Mouse (Mus musculus) left cerebral cortex, postnatal 25 days (tissue): ENCODE data around the gene Spsb3. TPM values are rescaled to one million over a fixed set of nuclear protein-coding genes. Genes with fewer than 3 reads are reported as not detected.

Experiments used
- DNase-seq, 2 experiments: peaks; one replicate each; pipeline ENCODE4 v3.0.0; 2022; ENCODE audit warnings: low spot score in 2 of 2, mixed read lengths in 1 of 2
- intact Hi-C: fragments of 180-260 bp; cut with DNase I; formaldehyde crosslinking; loops from one replicate; pipeline ENCODE4 v1.15.1; 2025
- total RNA-seq, 2 experiments: library from RNA; stranded (reverse); gene quantifications; 2 replicates each; pipeline ENCODE4 v1.2.3; 2021

The Spsb3 gene
- total RNA-seq, 2 experiments from 2014 or later = 57.9 to 58.0 TPM

DNA sequence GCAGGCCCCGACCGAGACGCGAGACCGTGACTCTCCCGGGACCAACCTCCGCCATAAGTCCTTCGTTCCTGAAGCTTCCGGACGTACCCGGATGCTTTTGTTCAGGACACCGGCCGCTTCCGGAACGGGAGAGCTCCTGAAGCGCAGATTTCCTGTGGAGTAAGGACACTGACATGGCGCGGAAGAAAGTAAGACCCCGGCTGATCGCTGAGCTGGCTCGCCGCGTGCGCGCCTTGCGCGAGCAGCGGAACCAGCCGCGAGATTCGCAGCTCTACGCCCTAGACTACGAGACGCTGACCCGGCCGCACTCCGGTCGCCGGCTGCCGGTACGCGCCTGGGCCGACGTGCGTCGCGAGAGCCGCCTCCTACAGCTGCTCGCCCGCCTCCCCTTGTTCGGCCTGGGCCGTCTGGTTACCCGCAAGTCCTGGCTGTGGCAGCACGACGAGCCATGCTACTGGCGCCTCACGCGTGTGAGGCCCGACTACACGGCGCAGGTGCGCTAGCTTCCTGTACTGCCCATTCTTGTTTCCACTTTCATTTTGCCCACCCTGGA, 8.6 kb downstream of the Spsb3 start, which contains the start of the genes Eme2 and Mrps34:
TSS of gene Eme2 (minus strand) at position 93 of the 553 bp plus-strand sequence.
TSS of gene Mrps34 (plus strand) at position 122 of the 553 bp plus-strand sequence.
- peak; percentile 88 to 92 for DNase-seq
- intact Hi-C loops = no loop called here

DNA sequence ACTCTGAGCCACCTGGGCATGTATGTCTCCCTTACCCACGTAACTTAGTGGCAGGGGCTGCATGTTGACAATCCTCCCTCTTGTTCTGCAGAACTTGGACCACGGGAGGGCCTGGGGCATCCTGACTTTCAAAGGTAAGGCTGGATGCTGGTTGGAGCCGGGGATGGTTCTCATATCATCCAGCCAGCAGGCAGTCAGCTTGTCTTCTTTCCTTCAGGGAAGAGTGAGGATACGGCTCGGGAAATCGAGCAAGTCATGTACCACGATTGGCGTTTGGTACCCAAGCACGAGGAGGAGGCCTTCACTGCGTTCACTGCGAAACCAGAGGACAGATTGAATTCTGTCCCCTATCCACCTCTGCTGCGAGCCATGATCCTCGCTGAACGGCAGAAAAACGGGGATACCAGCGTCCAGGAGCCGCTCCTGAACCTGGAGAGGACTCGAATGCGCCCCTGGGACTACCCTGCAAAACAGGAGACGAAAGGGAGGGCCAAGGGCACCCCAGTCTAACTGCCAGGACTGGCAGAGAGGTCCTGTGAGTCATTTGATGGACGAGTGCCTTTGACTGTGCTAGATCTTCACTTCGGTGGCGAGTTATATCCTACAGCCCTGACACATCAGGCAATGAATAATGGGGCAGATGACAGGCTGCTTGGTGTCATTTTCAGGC, 9.3 kb downstream of the Spsb3 start:
- intact Hi-C loops = no loop called here
- no peak for DNase-seq

DNA sequence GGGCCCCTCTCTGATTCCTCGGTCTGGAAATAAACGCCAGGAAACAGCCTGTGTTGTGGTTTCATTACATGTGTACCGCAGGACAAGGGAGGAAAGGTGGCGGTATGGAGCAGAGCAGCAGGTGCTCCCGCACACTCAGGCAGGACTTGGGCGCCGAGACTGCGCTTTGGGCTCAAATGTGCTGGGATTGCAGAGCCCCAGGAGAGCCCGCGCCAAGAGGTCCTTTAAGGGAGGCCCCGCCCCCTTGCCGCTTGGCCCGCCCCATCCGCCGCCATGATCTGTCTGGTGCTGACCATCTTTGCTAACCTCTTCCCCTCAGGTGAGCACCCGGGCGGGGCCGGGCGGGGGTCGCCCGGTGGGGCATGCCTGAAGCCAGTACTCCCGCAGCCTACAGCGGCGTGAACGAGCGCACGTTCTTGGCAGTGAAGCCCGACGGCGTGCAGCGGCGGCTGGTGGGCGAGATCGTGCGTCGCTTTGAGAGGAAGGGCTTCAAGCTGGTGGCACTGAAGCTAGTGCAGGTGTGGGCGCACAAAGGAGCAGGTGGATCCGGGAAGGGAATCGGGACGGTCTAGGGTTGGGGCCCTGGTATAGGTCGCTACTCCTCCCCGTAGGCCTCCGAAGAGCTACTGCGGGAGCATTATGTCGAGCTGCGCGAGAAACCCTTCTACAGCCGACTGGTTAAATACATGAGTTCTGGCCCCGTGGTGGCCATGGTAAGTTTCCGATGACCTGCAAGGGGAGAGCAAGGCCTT, 10.0 kb downstream of the Spsb3 start, which contains the start of gene Nme3:
TSS of gene Nme3 (plus strand) at position 260 of the 752 bp plus-strand sequence.
- DNase-seq = peak; percentile 80 to 81
- intact Hi-C loops = no loop called here

DNA sequence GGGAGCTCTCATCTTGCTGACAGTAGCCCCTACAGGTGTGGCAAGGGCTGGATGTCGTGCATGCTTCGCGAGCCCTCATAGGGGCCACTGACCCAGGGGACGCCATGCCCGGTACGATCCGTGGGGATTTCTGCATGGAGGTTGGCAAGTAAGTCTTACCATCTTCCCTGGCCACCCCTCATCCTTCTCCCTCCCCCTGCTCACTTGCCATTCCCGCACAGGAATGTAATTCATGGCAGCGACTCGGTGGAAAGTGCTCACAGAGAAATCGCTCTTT, 10.5 kb downstream of the Spsb3 start:
- intact Hi-C loops = no loop called here
- no peak for DNase-seq

DNA sequence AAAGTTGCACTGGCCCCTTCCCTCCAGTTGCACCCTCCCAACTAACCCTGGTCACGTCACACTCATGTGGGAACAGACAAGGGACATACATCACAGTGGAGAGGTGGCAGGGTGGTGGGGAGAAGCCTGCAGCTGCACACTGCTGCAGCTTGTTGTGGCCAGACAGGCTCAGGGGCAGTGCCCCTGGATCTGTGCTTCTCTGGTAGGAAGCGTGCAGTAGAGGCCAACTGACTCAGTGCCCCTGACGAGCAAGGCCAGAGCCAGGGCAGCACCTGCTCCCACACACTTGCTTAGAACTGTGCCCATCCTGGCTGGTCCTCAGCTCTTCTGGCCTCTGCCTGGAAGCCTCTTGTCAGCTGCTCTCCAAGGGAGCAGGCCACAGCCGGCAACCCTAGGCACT, 11.2 kb downstream of the Spsb3 start:
- DNase-seq = no peak
- intact Hi-C loops = no loop called here

DNA sequence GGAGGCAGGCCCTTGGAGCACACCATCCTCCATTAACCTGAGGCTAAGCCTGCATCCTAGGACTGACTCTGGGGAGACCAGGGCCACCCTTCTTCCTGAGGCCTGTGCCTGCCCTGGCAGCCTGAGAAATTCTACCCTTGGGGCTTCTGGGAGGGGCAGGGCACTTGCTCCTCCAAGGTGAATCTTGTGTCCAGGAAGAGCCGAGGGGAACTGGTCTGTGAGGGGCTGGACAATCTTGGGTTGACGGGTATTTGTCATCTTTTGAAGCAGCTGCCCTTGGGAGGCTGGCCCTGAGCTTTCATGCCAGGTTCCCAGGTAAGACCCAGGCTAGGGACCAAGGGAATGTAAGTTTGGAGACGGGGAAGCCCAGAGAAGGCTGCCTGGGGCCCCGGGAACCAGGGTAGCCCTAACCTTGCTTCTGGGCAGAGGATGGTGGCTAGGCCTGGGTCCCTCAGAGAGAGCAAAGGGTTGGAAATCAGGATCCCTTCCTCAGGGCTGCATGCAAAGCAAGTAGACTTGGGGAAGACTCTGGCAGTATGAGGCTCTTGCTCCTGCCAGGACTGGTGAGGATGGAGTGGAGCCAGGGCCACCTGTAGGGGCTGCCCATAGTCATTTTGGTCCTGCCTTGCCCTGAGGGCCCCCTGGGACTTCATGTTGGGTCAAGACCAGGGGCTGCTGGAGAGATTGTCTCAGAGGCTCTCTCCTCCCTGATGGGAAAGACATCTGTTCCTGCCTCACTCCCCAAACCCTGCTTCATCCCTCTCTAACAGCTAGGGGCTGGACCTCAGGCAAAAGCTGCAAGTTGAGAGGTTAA, 11.8 kb downstream of the Spsb3 start:
- no peak for DNase-seq
- intact Hi-C loops = no loop called here

DNA sequence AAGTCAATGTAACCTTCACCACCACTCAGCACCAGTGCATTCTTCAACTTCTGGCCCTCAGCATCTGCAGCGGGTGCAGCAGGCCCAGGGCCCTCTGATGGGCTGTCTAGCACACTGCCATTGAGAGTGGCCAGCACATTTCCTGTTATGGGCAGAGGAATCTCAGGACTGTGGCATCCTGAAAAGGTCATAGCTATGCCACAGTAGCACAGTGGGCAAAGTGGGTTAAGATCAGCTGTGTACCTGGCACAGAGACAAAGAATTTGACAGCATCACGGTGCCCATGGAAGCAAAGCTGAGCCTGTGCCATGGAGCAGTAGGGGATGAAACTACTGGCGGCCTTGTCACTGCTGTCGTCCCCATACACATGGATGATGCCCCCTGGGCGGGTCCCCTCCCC, 12.7 kb downstream of the Spsb3 start:
- no peak for DNase-seq
- intact Hi-C loops = no loop called here

DNA sequence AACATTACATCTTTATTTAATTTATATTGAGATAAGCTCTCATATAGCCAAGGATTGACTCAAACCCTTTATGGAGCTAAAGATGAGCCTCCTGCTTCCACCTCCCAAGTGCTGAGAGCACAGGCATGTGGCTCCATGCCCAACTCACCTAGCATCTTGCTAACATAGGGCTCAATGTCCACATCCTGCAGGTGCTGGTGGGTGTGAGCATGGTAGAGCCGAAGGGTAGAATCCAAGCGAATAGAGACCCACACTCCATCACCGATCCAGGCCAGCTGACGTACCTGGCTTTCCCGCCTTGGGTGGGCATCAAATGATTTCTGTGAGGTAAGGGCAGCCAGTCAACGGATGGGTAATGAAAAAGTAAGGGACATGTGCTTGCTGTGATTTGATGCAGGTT, 13.6 kb downstream of the Spsb3 start:
- intact Hi-C loops = no loop called here

DNA sequence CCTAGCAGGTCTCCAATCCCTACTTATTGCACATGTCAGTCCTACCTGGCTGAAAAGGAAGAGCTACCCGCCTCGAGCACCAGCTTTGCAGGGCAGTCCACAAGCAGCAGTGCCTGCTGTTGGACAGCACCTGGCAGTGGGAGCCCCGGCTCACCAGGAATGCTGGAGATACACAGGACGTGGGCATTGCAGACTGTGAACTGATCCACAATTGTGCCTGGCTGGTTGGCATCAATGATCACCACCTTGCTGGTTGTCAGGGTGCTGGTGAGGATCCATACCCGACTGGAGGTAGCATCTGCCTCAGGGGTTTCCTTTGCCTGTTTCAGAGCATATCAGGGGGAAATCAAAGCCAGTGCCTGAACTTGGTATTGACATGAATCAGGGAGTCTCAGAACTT, 15.7 kb downstream of the Spsb3 start:
- no peak for DNase-seq
- intact Hi-C loops = no loop called here

More for the DNA sequence above, 13.6 kb downstream of the Spsb3 start:
- DNase-seq = no peak

DNA sequence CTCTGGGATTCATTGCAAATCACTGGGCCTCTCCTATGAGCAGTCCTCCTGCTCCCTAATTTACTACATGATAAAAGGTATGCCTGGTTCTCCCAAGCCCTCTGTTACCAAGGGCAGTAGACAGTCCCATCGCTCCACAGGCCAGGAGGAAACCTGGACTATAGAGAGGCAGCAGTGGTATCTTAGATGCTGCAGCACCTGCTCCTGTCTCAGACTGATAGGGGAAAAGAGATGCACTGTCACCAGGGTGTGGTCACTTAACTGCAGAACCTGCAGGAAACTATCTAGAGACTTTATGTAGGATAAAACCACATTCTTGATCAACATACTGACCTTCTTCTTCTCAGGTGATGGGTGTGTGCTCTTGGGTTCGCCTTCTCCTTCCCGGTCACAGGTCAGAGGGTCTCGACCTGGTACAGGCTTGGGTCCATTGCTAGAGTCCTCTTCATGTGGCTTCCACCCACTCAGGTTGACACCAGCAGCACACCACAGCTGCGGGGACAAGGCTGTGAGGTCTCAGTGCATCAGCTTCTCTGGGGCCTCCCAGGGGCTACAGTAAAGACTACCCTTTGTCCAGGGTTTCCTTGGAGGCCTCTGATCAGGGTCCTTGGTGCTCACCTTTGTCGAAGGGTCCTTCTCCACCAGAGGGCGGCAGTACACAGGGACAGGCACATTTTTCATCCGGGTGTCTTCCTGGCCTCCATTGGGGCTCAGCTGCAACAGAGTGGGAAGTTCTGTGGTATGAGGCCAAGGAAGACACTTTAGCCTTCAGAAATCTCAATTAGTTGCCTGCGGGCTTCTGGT, 16.4 kb downstream of the Spsb3 start:
- intact Hi-C loops = no loop called here
- DNase-seq = no peak

DNA sequence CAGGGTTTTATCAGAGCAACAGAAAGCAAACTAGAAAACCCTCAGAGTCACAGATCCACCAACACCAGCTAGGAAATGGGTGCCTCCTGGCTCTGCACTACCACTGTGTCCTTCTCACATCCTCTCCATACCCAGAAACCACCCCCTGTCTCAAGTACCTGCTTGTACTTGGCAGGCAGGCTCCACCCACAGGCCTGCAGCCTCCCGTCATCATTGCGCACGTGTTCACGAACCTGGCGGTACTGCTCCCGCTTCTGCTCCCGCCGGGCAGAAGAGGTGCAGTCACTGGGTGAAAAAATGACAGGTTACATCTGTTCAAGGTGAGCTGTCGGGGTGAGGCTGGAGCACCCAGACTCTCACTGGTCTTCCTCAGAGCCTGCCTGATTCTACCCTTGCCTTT, 17.3 kb downstream of the Spsb3 start:
- no peak for DNase-seq

DNA sequence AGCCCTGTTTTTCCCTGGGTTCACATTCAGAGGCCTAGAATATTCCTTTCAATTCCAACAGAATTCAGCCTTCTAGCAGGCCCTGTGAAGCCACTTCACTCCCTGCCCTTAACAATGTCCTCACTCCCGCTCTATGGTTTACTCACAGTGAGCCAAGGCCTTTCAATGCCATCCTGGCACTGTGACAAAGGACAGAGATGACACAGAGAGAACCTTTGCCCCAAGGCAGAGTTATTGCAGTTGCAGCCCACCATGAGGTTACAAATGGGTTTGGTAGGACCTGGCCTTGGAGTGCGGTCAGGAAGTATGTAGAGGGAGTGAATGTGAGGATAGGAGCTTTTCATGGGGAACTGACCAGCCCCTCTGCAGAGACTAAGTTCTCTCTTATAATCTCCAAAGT, 21.1 kb downstream of the Spsb3 start:
- DNase-seq = no peak
- intact Hi-C loops = no loop called here

More for the DNA sequence above, 17.3 kb downstream of the Spsb3 start:
- intact Hi-C loops = no loop called here

DNA sequence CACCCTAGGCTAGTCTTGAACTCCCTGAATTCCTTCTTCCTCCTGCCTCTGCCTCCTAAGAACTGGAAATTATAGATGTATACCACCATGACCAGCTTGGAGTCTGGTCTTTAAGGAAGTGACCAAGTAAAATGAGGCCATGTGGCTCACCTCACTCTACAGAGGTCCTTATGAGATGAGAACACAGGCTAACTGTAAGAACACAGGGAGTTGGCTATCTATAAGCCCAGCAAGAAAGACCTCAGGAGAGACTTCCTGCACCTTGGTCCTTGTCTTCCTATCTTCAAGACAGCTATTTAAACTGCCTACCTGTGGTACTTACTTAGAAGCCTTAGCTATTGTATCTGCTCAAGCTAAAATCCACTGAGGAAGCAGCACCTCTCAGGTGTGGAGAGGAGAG, 27.5 kb downstream of the Spsb3 start:
- DNase-seq = no peak
- intact Hi-C loops = no loop called here

DNA sequence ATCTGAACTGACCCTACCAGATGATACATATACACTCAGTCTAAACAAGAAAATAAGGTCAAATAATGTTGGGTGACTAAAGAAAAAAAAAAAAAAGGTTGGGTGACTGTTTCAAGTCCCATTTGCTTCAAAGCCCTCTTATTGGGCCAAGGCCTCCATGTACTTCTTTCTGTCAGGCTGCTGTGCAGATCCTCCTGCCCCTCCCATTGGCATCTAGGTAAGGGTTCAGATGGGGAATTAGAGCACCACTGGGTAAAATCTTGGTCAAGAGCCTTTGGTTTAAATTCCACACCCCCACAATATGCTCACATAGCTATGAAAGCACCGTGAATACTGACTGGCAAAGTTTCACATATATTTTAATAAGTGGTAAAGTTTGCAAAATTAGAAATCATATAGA, 36.8 kb downstream of the Spsb3 start:
- intact Hi-C loops = no loop called here
- no peak for DNase-seq

DNA sequence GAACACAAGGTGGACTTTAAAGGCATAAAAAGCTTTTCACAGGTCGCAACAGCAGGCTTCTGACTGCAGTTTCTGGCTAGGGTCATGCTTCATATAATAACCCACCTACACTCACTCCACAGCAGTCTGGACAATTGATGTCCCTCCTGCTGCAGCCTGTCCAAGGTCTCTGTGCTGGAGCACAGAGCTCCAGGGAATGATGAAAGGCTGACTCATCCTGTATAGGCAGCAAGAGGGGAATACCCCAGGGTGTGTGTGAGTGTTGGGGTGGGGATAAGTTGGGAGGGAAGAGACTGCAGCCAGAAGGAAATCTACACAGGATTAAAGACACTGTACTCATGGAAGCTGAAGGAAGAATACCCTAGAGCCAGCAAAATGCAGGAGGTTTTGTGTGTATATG, 43.1 kb downstream of the Spsb3 start:
- no peak for DNase-seq
- intact Hi-C loops = no loop called here

DNA sequence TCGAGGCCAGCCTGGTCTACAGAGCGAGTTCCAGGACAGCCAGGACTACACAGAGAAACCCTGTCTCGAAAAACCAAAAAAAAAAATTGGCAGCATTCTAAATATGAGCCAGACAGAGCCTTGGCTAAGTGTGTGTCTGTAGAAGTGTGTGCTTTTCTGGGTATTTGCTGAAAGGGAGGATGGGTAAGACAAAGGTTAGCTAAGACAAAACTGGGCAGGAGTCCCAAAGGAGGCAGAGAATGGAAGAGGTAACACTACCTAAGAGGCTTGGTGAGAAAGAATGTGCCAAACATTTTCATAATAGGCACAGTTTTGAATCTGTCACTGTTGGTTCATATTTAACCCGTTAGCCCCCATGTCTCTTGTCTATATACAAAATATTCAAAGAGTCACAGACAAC, 46.0 kb downstream of the Spsb3 start:
- intact Hi-C loops = no loop called here
- no peak for DNase-seq

DNA sequence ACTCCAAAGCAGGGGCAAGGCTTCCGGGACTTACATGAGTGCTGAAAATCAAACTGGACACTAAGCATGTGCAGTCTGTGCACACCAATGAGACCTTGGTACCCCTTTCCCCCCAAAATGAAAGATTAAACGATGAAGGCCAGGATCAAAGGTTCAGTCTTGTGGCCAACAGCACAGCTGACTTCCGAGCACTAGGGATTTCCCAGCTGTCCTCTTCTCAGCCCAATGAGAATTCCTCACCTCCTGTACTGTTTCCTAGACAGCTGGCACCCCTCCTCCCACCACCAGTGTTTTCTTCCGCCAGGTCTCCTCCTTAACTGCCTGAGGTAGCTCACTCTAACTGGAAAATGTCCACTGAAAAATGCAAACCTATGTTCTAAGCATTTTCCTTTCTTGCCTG, 46.7 kb downstream of the Spsb3 start:
- DNase-seq = no peak
- intact Hi-C loops = no loop called here

DNA sequence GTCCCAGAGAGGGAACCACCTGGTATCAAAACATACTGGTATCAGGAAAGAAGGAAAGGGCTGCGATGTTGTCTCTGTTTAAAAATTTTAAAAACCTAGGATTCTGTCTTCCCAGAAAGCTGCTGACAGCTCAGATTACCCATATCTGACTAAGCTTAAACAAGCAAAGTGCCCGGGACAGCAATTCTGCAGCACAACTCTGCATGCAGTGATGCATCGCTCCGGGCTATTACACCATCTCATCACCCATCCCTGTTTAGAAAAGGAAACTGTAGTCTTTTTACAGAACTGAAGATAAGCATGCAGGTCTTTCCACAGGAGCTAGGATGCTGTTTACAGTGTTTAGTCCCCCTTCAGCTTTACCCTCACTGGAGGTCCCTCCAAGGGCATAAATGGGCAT, 48.5 kb downstream of the Spsb3 start:
- intact Hi-C loops = no loop called here
- DNase-seq = no peak

DNA sequence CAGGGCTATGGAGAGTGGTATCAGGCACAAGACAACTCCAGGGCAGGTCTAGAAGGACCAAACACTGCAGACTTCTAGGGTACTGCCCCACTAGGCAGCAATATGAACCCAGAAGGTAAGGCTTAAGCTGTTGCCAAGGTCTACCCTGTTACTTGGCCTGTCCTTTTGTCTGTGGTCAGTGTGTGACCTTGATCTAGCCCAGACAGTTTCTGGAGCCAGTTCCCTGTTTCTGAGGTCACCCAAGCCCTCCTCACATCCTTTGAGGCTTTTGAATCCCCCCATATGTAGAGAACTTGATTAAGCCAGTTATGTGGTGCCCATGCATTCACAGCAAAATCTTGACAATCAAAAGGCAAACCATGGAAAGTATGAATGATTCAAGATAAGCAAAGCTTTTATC, 49.2 kb downstream of the Spsb3 start:
- intact Hi-C loops = loop anchor here (2.0 kb wide), 1 partner anchor 81 kb away; the partner anchor contains the start of gene Ift140
- no peak for DNase-seq
